Mouse (Mus musculus): ENCODE measurements around the gene Fgl2. TPM values are rescaled to one million over a fixed set of nuclear protein-coding genes. Genes with fewer than 3 reads are reported as not detected.

The Fgl2 gene
- 1.7 TPM for total RNA-seq (2023)

DNA sequence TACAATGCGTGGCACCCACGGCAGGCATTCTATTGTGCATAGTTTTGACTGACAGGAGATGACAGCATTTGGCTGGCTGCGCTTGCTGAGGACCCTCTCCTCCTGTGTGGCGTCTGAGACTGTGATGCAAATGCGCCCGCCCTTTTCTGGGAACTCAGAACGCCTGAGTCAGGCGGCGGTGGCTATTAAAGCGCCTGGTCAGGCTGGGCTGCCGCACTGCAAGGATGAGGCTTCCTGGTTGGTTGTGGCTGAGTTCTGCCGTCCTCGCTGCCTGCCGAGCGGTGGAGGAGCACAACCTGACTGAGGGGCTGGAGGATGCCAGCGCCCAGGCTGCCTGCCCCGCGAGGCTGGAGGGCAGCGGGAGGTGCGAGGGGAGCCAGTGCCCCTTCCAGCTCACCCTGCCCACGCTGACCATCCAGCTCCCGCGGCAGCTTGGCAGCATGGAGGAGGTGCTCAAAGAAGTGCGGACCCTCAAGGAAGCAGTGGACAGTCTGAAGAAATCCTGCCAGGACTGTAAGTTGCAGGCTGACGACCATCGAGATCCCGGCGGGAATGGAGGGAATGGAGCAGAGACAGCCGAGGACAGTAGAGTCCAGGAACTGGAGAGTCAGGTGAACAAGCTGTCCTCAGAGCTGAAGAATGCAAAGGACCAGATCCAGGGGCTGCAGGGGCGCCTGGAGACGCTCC, at the start of gene Fgl2:
TSS of gene Fgl2 (plus strand) at position 150 of the 687 bp plus-strand sequence.

DNA sequence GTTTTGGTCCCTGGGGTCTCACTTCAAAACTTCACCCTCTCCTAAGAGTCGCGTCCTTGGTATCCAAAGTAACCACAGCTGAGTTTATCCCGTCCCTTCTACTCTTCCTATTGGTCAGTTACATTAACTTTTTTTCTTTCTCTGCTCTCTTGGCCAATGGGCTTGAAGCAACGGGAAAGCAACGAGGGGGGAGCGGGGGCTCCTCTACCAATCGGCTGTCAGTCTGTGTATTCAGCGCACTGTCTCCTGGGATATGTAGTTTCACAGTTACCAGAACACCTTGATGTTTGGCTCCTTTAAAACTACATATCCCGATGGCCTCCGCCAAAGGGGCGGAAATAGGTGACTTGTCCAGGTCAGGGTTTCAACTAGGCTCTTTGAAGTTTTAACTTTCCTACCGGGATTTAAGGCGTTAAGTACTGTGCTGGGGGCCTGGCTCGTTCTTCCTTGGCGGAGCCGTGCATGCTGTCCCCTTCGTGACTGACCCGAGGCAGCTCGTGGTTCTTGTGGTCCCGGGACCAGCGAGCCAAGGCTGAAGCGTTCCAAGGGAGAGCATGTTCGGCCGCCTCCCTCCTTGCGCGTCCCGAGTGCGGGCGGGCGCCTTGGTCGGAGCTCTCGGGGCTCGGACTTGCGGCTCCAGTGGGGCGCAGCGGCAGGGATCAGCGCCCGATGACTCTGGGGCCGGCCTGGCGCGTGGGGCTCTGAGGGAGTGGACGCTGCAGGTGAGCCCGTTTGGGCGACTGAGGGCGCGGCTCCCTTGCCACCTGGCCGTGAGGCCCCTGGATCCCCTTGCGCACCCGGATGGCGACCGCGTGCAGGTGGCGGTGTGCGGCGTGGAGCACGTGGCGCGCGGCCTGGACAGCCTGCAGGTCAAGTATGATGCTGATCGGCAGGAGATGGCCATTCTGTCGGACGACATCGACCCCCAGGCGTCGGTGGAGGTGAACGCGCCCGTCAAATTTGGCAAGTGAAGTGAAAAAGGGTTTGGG, 52.5 kb downstream of the Fgl2 start, which contains the start of the genes Ccdc146 and Fam185a:
TSS of gene Ccdc146 (minus strand) at position 64 of the 989 bp plus-strand sequence.
TSS of gene Fam185a (plus strand) at position 345 of the 989 bp plus-strand sequence.

Other genes with a start within 250 kb of the Fgl2 start
- gene Gsap, start 186.4 kb upstream of the Fgl2 start, total RNA-seq (2023): 13.6 TPM
- not detected for gene Ccdc146, start 52.0 kb downstream of the Fgl2 start, total RNA-seq (2023)
- 3.5 TPM for gene Fam185a, start 52.3 kb downstream of the Fgl2 start, total RNA-seq (2023)
- gene Lrrc17, start 170.9 kb downstream of the Fgl2 start, total RNA-seq (2023): not detected

All from CD4-positive naive resting alpha-beta T cell, adult 76 days (primary cell).